Mouse (Mus musculus) testis, adult 2 months (tissue): Measurements from ENCODE around the gene Tmem132e.

Experiments used
- CTCF ChIP-seq: fragments of 200-500 bp; IDR thresholded peaks from 2 replicates; pipeline ENCODE4 v1.5.1; 2012; ENCODE audit warnings: low read depth, mild to moderate bottlenecking, inconsistent platforms, low read length, moderate library complexity; ENCODE audit not compliant: control insufficient read depth, insufficient read depth, insufficient replicate concordance
- POLR2A ChIP-seq: fragments of 200-500 bp; IDR thresholded peaks from 2 replicates; pipeline ENCODE4 v1.6.1; 2012; ENCODE audit warnings: low read depth, mild to moderate bottlenecking, inconsistent platforms, low read length, moderate library complexity; ENCODE audit not compliant: control insufficient read depth

DNA sequence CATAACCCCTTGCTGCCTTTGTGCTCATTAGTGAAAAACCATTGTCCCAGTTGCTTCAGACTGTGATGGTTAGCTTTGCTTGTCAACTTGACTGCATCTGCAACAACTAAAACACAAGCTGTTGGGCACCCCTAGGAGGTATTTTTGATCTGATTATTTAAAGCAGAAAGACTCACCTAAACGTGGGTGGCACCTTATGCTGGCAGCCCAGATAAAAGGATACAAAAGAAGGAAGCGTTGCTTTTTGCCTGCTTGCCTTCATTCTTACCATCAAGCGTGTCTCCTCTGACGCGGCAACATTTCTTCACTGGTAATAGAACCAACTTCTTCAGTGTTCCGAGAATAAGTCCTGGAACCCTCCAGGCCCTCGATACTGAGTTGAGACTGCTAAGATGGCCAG lies 72.6 kb downstream of the Tmem132e start:
- TF ChIP-seq CTCF (no peak), POLR2A (no peak)
